Mouse (Mus musculus): Measurements from ENCODE around the gene Meaf6.

Gene Meaf6

GRCm38 (mm10) chr4:125084403-125085345 is at the start of gene Meaf6:
TSS of gene Meaf6 (plus strand) at chr4:125085134.
- peak; percentile 69 for DNase-seq (ENCODE audit: low read depth, low spot score)

GRCm38 (mm10) chr4:125044454-125044853 is 40.5 kb upstream of the Meaf6 start:
- DNase-seq (ENCODE audit: low read depth, low spot score) = no peak

GRCm38 (mm10) chr4:125055385-125055784 is 29.5 kb upstream of the Meaf6 start:
- no peak for DNase-seq (ENCODE audit: low read depth, low spot score)

- no peak for DNase-seq (ENCODE audit: low read depth, low spot score)
These were observed 28.5 kb upstream of the Meaf6 start for GRCm38 (mm10) chr4:125056476-125056875.

- DNase-seq (ENCODE audit: low read depth, low spot score) = no peak
These were observed 27.7 kb upstream of the Meaf6 start for GRCm38 (mm10) chr4:125057273-125057672.

GRCm38 (mm10) chr4:125058033-125058432 is 26.9 kb upstream of the Meaf6 start:
- DNase-seq (ENCODE audit: low read depth, low spot score) = no peak

- DNase-seq (ENCODE audit: low read depth, low spot score) = peak; percentile 66
These were observed 25.9 kb upstream of the Meaf6 start for GRCm38 (mm10) chr4:125059025-125059424.

GRCm38 (mm10) chr4:125063829-125064228 is 21.1 kb upstream of the Meaf6 start:
- no peak for DNase-seq (ENCODE audit: low read depth, low spot score)

GRCm38 (mm10) chr4:125065517-125066307 is 19.2 kb upstream of the Meaf6 start, which contains the start of gene Dnali1:
TSS of gene Dnali1 (minus strand) at chr4:125065703.
- peak; percentile 32 for DNase-seq (ENCODE audit: low read depth, low spot score)

- DNase-seq (ENCODE audit: low read depth, low spot score) = peak; percentile 93
These were observed 18.2 kb upstream of the Meaf6 start, which contains the start of gene Snip1 for GRCm38 (mm10) chr4:125066490-125067370. TSS of gene Snip1 (plus strand) at chr4:125066672.

GRCm38 (mm10) chr4:125077700-125078099 is 7.2 kb upstream of the Meaf6 start:
- no peak for DNase-seq (ENCODE audit: low read depth, low spot score)

GRCm38 (mm10) chr4:125078698-125079097 is 6.2 kb upstream of the Meaf6 start:
- DNase-seq (ENCODE audit: low read depth, low spot score) = no peak

GRCm38 (mm10) chr4:125085346-125085841 is 460 bp downstream of the Meaf6 start:
- peak; percentile 63 for DNase-seq (ENCODE audit: low read depth, low spot score)

GRCm38 (mm10) chr4:125093031-125093430 is 8.1 kb downstream of the Meaf6 start:
- no peak for DNase-seq (ENCODE audit: low read depth, low spot score)

- peak; percentile 66 for DNase-seq (ENCODE audit: low read depth, low spot score)
These were observed 11.1 kb downstream of the Meaf6 start for GRCm38 (mm10) chr4:125096066-125096465.

GRCm38 (mm10) chr4:125097412-125097811 is 12.5 kb downstream of the Meaf6 start:
- DNase-seq (ENCODE audit: low read depth, low spot score) = no peak

GRCm38 (mm10) chr4:125099458-125099857 is 14.5 kb downstream of the Meaf6 start:
- peak; percentile 92 for DNase-seq (ENCODE audit: low read depth, low spot score)

- no peak for DNase-seq (ENCODE audit: low read depth, low spot score)
These were observed 16.4 kb downstream of the Meaf6 start for GRCm38 (mm10) chr4:125101334-125101733.

GRCm38 (mm10) chr4:125105354-125105753 is 20.4 kb downstream of the Meaf6 start:
- DNase-seq (ENCODE audit: low read depth, low spot score) = no peak

- peak; percentile 90 for DNase-seq (ENCODE audit: low read depth, low spot score)
These were observed 29.7 kb downstream of the Meaf6 start for GRCm38 (mm10) chr4:125114638-125115037.

- DNase-seq (ENCODE audit: low read depth, low spot score) = peak; percentile 19
These were observed 30.1 kb downstream of the Meaf6 start for GRCm38 (mm10) chr4:125115081-125115480.
